Mouse (Mus musculus) lung, embryonic 14.5 days (tissue): Measurements from ENCODE around the gene Setd3. TPM values are rescaled to one million over a fixed set of nuclear protein-coding genes. Genes with fewer than 3 reads are reported as not detected.
A peak's percentile ranks its signal among the peaks of the same experiment; 100 is the strongest.
"Not testable (repeated sequence)": the region's sequence is repeated elsewhere in the genome, so short reads cannot be mapped to it uniquely, and the experiment has no call there.

ENCODE experiments used
- ATAC-seq: fragments of 200-750 bp; cut with Nextera tagmentation; 2 replicates; pipeline ENCODE4 v1.8.0; 2017; ENCODE audit warnings: mild to moderate bottlenecking, moderate TSS enrichment, moderate library complexity; ENCODE audit not compliant: insufficient read depth
- DNase-seq: peaks from one replicate; pipeline ENCODE4 v3.0.0-alpha.2; 2015
- H3K27ac ChIP-seq: fragments of 300-500 bp; sonication (generic); 2 replicates; pipeline ENCODE4 v1.5.1; 2014; ENCODE audit warnings: low read depth, mild to moderate bottlenecking, moderate library complexity
- H3K27me3 ChIP-seq: fragments of 300-500 bp; sonication (generic); 2 replicates; pipeline ENCODE4 v1.6.1; 2014; ENCODE audit warnings: low read length, control low read depth; ENCODE audit not compliant: insufficient read depth
- H3K36me3 ChIP-seq: fragments of 300-500 bp; sonication (generic); 2 replicates; pipeline ENCODE4 v1.6.1; 2014; ENCODE audit warnings: control low read depth; ENCODE audit not compliant: insufficient read depth
- H3K4me1 ChIP-seq: fragments of 300-500 bp; sonication (generic); 2 replicates; pipeline ENCODE4 v1.6.1; 2014; ENCODE audit warnings: antibody characterized with exemption, control low read depth; ENCODE audit not compliant: insufficient read depth
- H3K4me2 ChIP-seq: fragments of 300-500 bp; sonication (generic); 2 replicates; pipeline ENCODE4 v1.6.1; 2014; ENCODE audit warnings: mild to moderate bottlenecking
- H3K4me3 ChIP-seq: fragments of 300-500 bp; sonication (generic); 2 replicates; pipeline ENCODE4 v1.5.1; 2014; ENCODE audit warnings: low read depth, low read length
- H3K9ac ChIP-seq: fragments of 300-500 bp; sonication (generic); 2 replicates; pipeline ENCODE4 v1.6.1; 2014
- H3K9me3 ChIP-seq: fragments of 300-500 bp; sonication (generic); 2 replicates; pipeline ENCODE4 v1.6.1; 2016; ENCODE audit warnings: low read depth, low read length, control low read depth
- CTCF ChIP-seq: IDR thresholded peaks from 2 replicates; pipeline ENCODE4 v1.5.1; 2016; ENCODE audit warnings: antibody characterized with exemption, low read depth
- WGBS: fragments of 180-500 bp; shearing (Covaris S2); extraction: QIAGEN DNeasy Blood & Tissue Kit; methylation state at CpG from one replicate; pipeline ENCODE4 v1.1.7; 2014; 5-methylcytosine and 5-hydroxymethylcytosine counted together
- polyA plus RNA-seq: library from polyadenylated mRNA; unstranded; fragments of >200 nt; fragmentation: Nextera tagmentation; extraction: Ambion mirVana; gene quantifications from 2 replicates; pipeline ENCODE4 v1.2.1, GENCODE M21; 2014

The Setd3 gene
- polyA plus RNA-seq, 1 experiment from 2014 or later: 68.8 TPM

DNA sequence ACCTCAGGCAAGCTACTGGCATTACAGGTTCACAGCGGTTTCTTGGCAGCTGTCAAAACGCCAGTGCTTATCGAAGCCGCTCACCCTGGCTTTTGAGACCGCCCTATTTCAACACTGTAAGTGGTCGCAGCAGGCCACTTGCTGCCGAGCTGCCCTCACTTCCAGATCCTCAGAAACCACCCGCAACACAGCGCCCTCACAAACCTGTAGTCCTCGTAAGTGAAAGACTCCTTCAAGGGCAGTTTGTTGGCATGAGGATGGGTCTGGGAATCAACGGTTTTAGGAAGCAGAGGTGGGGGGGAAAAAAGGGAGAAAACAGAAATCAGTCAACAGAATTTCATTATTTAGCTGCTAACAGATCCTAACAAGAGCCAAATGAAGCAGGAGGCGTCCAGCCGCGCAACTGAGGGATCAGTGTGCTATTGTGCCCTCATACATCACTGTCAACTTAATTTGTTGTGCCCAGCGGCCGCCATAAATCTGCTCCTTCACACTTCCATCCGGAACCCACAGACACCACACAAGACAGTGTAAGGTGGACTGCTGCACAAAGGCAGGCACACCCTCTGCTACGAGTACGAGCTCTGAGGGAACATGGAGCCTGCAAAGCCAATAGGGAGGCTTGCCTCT lies 60.1 kb downstream of the Setd3 start:
- peaks cover 24% of the 10 kb centered on the region for H3K36me3 ChIP-seq
- no peak overlapping the region for H3K27ac ChIP-seq
- no peak overlapping the region for H3K9ac ChIP-seq
- H3K4me3 ChIP-seq: no peak overlapping the region
- no peaks in the 10 kb centered on the region for H3K9me3 ChIP-seq
- H3K4me1 ChIP-seq: no peaks in the 10 kb centered on the region
- ATAC-seq (no peak), DNase-seq (peak; percentile 55)
- no peaks in the 10 kb centered on the region for H3K27me3 ChIP-seq
- TF ChIP-seq CTCF: no peak
- 48% methylated on average over 19 of the region's 19 CpGs for WGBS
- no peak overlapping the region for H3K4me2 ChIP-seq

DNA sequence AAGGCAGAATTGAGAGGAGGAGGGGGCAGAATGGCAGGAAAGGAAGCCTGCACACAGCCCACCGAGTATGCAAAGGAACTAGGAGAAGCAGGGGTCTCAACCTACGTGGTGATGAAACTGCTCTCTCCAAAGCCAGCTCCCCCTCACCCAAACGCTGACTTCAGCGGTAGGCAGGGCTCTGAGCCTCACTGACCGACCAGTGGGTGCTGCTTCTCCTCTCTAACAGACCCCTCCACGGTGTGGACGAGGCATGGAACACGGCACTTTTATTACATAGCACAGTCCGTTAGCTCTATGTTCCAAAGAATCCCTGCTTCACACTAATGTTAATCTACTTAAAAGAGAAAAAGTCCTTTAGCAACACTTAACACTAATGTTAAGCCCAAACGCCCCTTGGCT lies 60.6 kb downstream of the Setd3 start:
- ATAC-seq: no peak; the same call in 1 of the 2 replicates
- no peak overlapping the region for H3K27ac ChIP-seq
- WGBS: 58% methylated on average over 10 of the region's 10 CpGs

DNA sequence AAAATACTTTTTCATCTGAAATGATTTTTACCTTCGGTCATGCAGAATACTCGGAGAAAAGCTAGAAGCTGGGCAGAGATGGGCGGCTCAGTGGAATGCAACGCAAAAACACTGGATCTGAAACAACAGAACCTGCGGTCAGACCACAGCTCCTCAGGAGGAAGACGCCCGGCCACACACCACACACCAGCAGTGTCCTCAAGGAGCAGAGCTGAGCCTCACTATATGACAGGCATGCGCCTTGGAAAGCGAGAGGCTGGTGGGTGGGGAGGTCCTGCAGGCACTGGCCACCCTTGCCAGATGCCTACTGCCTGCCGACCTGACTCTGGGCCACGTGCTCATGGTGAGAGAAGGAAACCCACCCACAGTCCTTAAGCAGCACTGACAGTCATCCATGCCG lies 67.9 kb downstream of the Setd3 start:
- no peak overlapping the region for H3K4me3 ChIP-seq
- ATAC-seq: no peak
- H3K27ac ChIP-seq: no peak overlapping the region

More for the DNA sequence above, 60.6 kb downstream of the Setd3 start:
- H3K4me3 ChIP-seq: no peak overlapping the region
- peaks cover 25% of the 10 kb centered on the region for H3K36me3 ChIP-seq
- H3K27me3 ChIP-seq: no peaks in the 10 kb centered on the region
- H3K4me2 ChIP-seq: no peak overlapping the region
- DNase-seq: no peak
- H3K9me3 ChIP-seq: no peaks in the 10 kb centered on the region
- no peak for TF ChIP-seq CTCF
- H3K9ac ChIP-seq: no peak overlapping the region
- H3K4me1 ChIP-seq: no peaks in the 10 kb centered on the region

DNA sequence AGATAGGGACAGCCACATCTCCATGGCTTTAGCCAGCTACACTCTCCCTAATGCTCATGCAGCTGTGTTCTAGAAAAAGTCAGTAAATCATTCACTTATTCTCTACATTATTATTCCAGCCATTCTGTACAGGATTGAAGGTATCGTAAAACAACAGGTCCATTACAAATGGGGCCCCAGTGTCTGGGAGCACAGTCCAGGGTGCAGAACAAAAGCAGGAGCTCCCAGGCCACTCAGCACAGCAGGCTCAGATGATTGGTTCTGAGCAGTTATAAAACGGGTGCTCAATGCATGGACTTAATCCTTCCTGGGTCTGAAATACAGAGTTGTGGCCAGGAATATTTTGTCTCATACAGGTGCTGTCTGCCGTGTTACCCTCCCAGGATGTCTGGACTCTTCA lies 68.4 kb downstream of the Setd3 start:
- Histone ChIP-seq H3K27me3 (no peaks in the 10 kb centered on the region), H3K27ac (no peak overlapping the region), H3K9ac (no peak overlapping the region), H3K4me1 (no peaks in the 10 kb centered on the region), H3K4me2 (no peak overlapping the region), H3K9me3 (no peaks in the 10 kb centered on the region), H3K36me3 (peaks cover 55% of the 10 kb centered on the region), H3K4me3 (no peak overlapping the region)
- no peak for TF ChIP-seq CTCF
- DNase-seq (no peak), ATAC-seq (no peak)
- WGBS: 97% methylated on average over 3 of the region's 3 CpGs

More for the DNA sequence above, 67.9 kb downstream of the Setd3 start:
- WGBS: 78% methylated on average over 12 of the region's 12 CpGs
- H3K4me1 ChIP-seq: no peaks in the 10 kb centered on the region
- TF ChIP-seq CTCF: no peak
- no peaks in the 10 kb centered on the region for H3K9me3 ChIP-seq
- no peak overlapping the region for H3K9ac ChIP-seq
- H3K36me3 ChIP-seq: peaks cover 55% of the 10 kb centered on the region
- DNase-seq: no peak
- H3K4me2 ChIP-seq: no peak overlapping the region
- H3K27me3 ChIP-seq: no peaks in the 10 kb centered on the region

DNA sequence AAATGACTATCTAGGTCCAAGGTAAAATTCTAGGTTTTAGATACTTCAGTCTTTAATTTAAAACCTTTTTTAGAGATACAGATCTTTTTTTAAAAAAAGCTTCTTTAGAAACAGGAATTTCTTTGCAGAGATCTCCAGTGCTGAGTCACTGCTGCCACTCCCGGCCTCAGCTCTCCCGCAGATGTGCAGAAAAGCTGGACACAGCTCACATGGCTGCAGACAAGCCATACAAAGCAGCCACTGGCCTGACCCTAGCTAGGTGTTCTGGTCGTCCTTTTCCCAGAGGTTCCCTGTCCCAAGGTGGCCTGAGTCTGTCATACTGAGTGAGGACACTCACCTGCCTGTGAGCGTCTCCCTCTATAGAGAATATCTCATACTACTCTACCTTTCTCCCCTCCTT lies 69.4 kb downstream of the Setd3 start:
- no peak for DNase-seq
- H3K4me3 ChIP-seq: no peak overlapping the region
- TF ChIP-seq CTCF: no peak
- H3K9ac ChIP-seq: no peak overlapping the region
- no peaks in the 10 kb centered on the region for H3K4me1 ChIP-seq
- H3K4me2 ChIP-seq: no peak overlapping the region
- WGBS: 64% methylated on average over 4 of the region's 4 CpGs
- ATAC-seq: no peak
- H3K36me3 ChIP-seq: peaks cover 59% of the 10 kb centered on the region; the same call in 1 of the 2 replicates
- no peak overlapping the region for H3K27ac ChIP-seq
- H3K9me3 ChIP-seq: no peaks in the 10 kb centered on the region
- no peaks in the 10 kb centered on the region for H3K27me3 ChIP-seq

DNA sequence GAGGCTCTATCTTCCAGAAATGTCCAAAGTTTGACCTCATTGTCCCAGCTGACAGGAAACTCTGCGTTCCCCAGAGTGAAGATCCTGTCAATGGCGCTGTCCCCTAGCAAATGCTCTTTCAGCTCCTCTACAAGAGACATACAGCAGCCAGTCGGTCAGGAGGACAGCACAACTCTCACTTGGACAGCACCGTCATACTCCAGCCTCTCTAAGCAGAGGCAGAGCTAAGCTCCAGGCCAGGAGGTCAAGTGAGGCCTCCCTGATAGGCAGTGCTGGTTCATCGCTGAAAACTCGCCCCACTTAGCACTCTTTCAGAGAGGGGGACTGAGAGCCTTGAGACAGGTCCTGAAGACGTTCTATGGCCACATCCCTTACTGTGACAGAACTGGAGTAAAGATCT lies 70.5 kb downstream of the Setd3 start:
- not testable (repeated sequence) for H3K9me3 ChIP-seq, H3K4me2 ChIP-seq, H3K4me3 ChIP-seq, H3K27ac ChIP-seq, DNase-seq, H3K9ac ChIP-seq, ATAC-seq, H3K27me3 ChIP-seq, H3K4me1 ChIP-seq
- 48% methylated on average over 7 of the region's 7 CpGs for WGBS
- peaks cover 51% of the 10 kb centered on the region; the same call in 1 of the 2 replicates for H3K36me3 ChIP-seq

DNA sequence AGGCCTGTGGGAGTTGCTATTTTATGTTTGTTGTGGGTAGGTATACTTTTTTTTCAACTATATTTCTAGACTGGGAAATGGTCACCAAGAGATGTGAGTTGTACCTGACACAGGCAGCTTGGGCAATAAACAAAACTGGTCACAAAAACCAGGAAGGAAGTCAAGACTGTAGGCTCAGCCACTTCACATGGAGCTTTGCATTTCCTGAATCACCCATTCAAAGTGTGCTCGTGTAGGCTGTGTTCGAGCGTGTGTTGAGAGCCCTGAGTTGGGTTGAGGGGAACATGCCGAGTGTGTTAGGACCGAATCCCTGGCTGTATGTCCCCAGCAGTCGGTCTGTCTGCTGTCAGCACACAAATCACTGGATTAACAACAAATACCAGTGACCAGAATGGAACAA lies 75.8 kb downstream of the Setd3 start:
- no peaks in the 10 kb centered on the region for H3K27me3 ChIP-seq
- H3K27ac ChIP-seq: no peak overlapping the region
- DNase-seq (no peak), ATAC-seq (no peak)
- peaks cover 22% of the 10 kb centered on the region; the same call in 1 of the 2 replicates for H3K36me3 ChIP-seq
- no peak overlapping the region for H3K4me2 ChIP-seq
- no peak overlapping the region for H3K9ac ChIP-seq
- H3K4me3 ChIP-seq: no peak overlapping the region
- 36% methylated on average over 6 of the region's 6 CpGs for WGBS
- no peak for TF ChIP-seq CTCF
- no peaks in the 10 kb centered on the region for H3K9me3 ChIP-seq
- H3K4me1 ChIP-seq: no peaks in the 10 kb centered on the region
